Mouse (Mus musculus) hindbrain, embryonic 14.5 days (tissue): ENCODE measurements at regions not wholly inside any gene's neighbourhood (a gene's known extent, or its start where the extent isn't known, plus 50 kb on each side); places are given as distances from the start of the nearest gene placed in this dataset.
A peak's percentile ranks its signal among the peaks of the same experiment; 100 is the strongest.

Experiments
- ATAC-seq: fragments of 200-750 bp; cut with Nextera tagmentation; 2 replicates; pipeline ENCODE4 v1.8.0; 2017; ENCODE audit warnings: moderate number of reproducible peaks, mild to moderate bottlenecking, moderate TSS enrichment, moderate library complexity; ENCODE audit not compliant: low FRiP score
- DNase-seq: peaks from one replicate; pipeline ENCODE4 v3.0.0-alpha.2; 2015; ENCODE audit warnings: low spot score
- H3K27ac ChIP-seq: fragments of 300-500 bp; sonication (generic); 2 replicates; pipeline ENCODE4 v1.5.1; 2014; ENCODE audit warnings: mild to moderate bottlenecking, moderate library complexity
- H3K27me3 ChIP-seq: fragments of 300-500 bp; sonication (generic); 2 replicates; pipeline ENCODE4 v1.6.1; 2014; ENCODE audit warnings: mild to moderate bottlenecking, low read length, mixed read lengths; ENCODE audit not compliant: control insufficient read depth, insufficient read depth
- H3K36me3 ChIP-seq: fragments of 300-500 bp; sonication (generic); replicated peaks from 2 replicates; pipeline ENCODE4 v1.6.1; 2014; ENCODE audit not compliant: control insufficient read depth, insufficient read depth
- H3K4me1 ChIP-seq: fragments of 300-500 bp; sonication (generic); replicated peaks from 2 replicates; pipeline ENCODE4 v1.6.1; 2014; ENCODE audit warnings: antibody characterized with exemption, low read length, mixed read lengths; ENCODE audit not compliant: control insufficient read depth, insufficient read depth
- H3K4me2 ChIP-seq: fragments of 300-500 bp; sonication (generic); replicated peaks from 2 replicates; pipeline ENCODE4 v1.6.1; 2014; ENCODE audit warnings: mild to moderate bottlenecking, moderate library complexity
- H3K4me3 ChIP-seq: fragments of 300-500 bp; sonication (generic); replicated peaks from 2 replicates; pipeline ENCODE4 v1.5.1; 2014; ENCODE audit warnings: mild to moderate bottlenecking, low read length
- H3K9ac ChIP-seq: fragments of 300-500 bp; sonication (generic); 2 replicates; pipeline ENCODE4 v1.6.1; 2014
- H3K9me3 ChIP-seq: fragments of 300-500 bp; sonication (generic); 2 replicates; pipeline ENCODE4 v1.6.1; 2016; ENCODE audit warnings: low read length; ENCODE audit not compliant: control insufficient read depth
- WGBS: fragments of 180-500 bp; shearing (Covaris S2); extraction: QIAGEN DNeasy Blood & Tissue Kit; methylation state at CpG from one replicate; pipeline ENCODE4 v1.1.7; 2014; 5-methylcytosine and 5-hydroxymethylcytosine counted together

DNA sequence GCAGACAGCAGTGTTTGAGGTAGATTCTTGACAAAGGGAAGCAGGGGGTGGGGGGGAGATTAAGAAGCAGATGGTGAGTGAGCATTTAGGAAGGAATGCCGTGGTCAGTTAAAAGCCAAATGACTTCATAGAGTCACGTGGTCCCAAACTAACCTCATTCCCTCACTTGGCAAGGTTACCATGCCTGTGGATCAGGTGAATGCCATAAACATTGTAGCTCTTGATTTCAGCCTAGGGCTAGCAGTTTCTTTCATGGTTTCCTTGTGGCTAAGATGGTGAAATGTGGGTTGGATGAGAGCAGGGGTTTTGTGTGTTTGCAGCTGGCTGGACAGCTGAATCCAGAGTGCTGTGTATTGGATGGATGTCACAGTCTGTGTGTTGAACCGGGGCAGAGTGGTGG is 95.3 kb downstream of the Nog start:
- no peak overlapping the region for H3K4me3 ChIP-seq
- H3K4me2 ChIP-seq, result no peak overlapping the region
- 51% methylated on average over 3 of the region's 3 CpGs for WGBS
- H3K9me3 ChIP-seq, result no peaks in the 10 kb centered on the region
- DNase-seq (no peak), ATAC-seq (no peak)
- no peaks in the 10 kb centered on the region; the same call in 1 of the 2 replicates for H3K4me1 ChIP-seq
- H3K27ac ChIP-seq, result no peak overlapping the region
- H3K27me3 ChIP-seq, result no peaks in the 10 kb centered on the region
- H3K36me3 ChIP-seq, result no peaks in the 10 kb centered on the region
- H3K9ac ChIP-seq, result no peak overlapping the region

GRCm38 (mm10) chr11:89204948-89205545 is 97.1 kb downstream of the Nog start:
- ATAC-seq, result no peak
- WGBS, result 76% methylated on average over 7 of the region's 7 CpGs
- no peaks in the 10 kb centered on the region for H3K27me3 ChIP-seq

GRCm38 (mm10) chr11:89200458-89200857 is 101.7 kb downstream of the Nog start:
- H3K9ac ChIP-seq, result no peak overlapping the region
- no peak for ATAC-seq
- H3K27ac ChIP-seq, result no peak overlapping the region
- no peaks in the 10 kb centered on the region for H3K27me3 ChIP-seq
- WGBS, result 92% methylated on average over 3 of the region's 3 CpGs
- no peak for DNase-seq
- H3K4me3 ChIP-seq, result no peak overlapping the region
- no peak overlapping the region for H3K4me2 ChIP-seq
- no peaks in the 10 kb centered on the region for H3K9me3 ChIP-seq
- H3K36me3 ChIP-seq, result no peaks in the 10 kb centered on the region
- H3K4me1 ChIP-seq, result no peaks in the 10 kb centered on the region

More at GRCm38 (mm10) chr11:89204948-89205545, 97.1 kb downstream of the Nog start:
- Histone ChIP-seq H3K9ac (no peak overlapping the region), H3K27ac (no peak overlapping the region), H3K4me2 (no peak overlapping the region), H3K4me3 (no peak overlapping the region), H3K9me3 (no peaks in the 10 kb centered on the region), H3K36me3 (no peaks in the 10 kb centered on the region), H3K4me1 (no peaks in the 10 kb centered on the region; the same call in 1 of the 2 replicates)
- DNase-seq, result no peak

DNA sequence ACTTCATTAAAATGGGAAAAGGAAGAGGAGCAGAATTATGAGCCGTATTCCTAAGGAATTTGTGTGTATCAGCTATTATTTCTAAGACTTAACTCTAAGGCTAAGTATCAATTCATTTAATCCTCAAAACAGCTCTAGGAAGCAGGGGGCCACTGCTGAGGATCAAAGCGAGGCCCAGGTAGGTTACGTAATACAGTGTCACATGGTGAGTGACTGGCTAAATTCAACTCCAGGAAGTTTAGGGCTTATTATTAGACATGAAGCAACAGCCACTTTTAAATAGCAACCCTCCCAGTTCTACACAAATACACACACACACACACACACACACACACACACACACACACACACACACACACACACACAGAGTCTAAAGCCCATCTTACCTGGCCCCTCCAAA is 109.3 kb downstream of the Nog start:
- H3K27me3 ChIP-seq, result no peaks in the 10 kb centered on the region
- no peaks in the 10 kb centered on the region for H3K9me3 ChIP-seq
- DNase-seq, result no peak
- ATAC-seq, result no peak
- no peak overlapping the region for H3K9ac ChIP-seq
- H3K36me3 ChIP-seq, result no peaks in the 10 kb centered on the region
- no peak overlapping the region for H3K27ac ChIP-seq
- 86% methylated on average over 3 of the region's 3 CpGs for WGBS
- no peaks in the 10 kb centered on the region for H3K4me1 ChIP-seq
- no peak overlapping the region for H3K4me2 ChIP-seq
- H3K4me3 ChIP-seq, result no peak overlapping the region

DNA sequence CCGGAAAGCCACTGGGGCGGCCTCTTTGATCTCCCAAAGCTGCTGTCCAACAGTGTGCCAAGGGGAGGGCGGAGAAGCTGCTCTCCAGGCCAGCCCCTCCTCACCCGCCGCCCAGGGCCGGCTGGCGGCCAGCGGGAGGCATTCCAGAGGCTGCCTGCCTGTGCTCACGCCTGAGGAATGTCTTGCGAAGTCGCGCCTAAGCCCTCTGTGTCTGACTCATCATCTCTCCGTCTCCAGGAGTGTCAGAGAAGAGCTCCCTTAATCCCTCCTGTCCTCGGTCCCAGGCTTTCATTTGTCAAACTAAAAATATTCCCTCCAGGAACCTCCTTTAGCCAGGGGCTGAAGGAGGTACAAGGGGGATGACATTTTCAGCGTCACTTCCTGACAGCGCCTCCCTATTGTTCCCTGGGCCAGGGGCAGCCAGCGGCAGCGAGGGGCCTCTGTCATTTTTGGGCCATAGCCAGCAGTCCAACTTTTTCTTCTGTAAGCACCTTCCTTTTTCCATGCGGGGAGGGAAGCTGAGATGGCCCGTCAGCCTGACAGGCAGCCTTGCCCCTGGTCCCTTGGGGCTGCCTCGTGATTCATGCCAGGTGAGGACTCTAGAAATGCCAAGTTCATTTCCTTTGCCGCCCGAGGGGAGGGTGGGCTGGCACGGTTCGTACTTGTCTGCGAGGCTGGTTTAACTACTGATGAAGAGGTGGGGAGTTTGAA is 113.4 kb downstream of the Gm525 start:
- WGBS, result 8% methylated on average over 26 of the region's 26 CpGs
- DNase-seq, result peak; percentile 53
- no peaks in the 10 kb centered on the region for H3K36me3 ChIP-seq
- H3K9ac ChIP-seq, result peak overlapping the region; percentile 43; the same call in 1 of the 2 replicates
- H3K4me3 ChIP-seq, result no peak overlapping the region
- no peaks in the 10 kb centered on the region; the same call in 1 of the 2 replicates for H3K27me3 ChIP-seq
- H3K9me3 ChIP-seq, result no peaks in the 10 kb centered on the region
- H3K4me1 ChIP-seq, result peaks cover 20% of the 10 kb centered on the region; the same call in 1 of the 2 replicates
- peak overlapping the region; percentile 41 for H3K4me2 ChIP-seq
- ATAC-seq, result peak; percentile 71
- H3K27ac ChIP-seq, result peak overlapping the region; percentile 43; the same call in 1 of the 2 replicates

- no peak overlapping the region for H3K9ac ChIP-seq
- no peaks in the 10 kb centered on the region for H3K9me3 ChIP-seq
- ATAC-seq (no peak), DNase-seq (peak; percentile 57)
- H3K4me3 ChIP-seq, result no peak overlapping the region
- H3K27ac ChIP-seq, result no peak overlapping the region
- H3K4me1 ChIP-seq, result peaks cover 20% of the 10 kb centered on the region; the same call in 1 of the 2 replicates
- no peaks in the 10 kb centered on the region; the same call in 1 of the 2 replicates for H3K27me3 ChIP-seq
- H3K36me3 ChIP-seq, result no peaks in the 10 kb centered on the region
- no peak overlapping the region for H3K4me2 ChIP-seq
- 61% methylated on average over 6 of the region's 6 CpGs for WGBS
Observed at GRCm38 (mm10) chr11:89185862-89186261, 112.2 kb downstream of the Gm525 start.

DNA sequence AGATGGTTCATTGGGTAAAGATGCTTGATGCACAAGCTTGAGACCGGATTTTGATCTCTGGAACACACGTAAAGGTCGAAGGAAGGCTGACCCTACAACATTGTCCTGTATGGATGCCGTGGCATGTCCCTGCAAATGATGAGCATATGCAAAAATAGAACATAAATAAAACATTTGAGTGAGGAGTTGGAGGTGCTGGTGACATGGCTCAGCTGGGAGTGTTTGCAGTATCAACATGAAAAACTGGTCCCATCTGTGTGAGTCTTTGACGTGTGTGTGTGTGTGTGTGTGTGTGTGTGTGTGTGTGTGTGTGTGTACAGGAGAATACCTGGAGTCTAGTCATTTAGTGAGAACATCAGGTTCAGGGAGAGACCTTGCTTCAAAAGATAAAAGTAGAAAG is 107.8 kb downstream of the Gm525 start:
- ATAC-seq, result no peak
- Histone ChIP-seq H3K36me3 (no peaks in the 10 kb centered on the region), H3K9ac (no peak overlapping the region), H3K4me1 (peaks cover 11% of the 10 kb centered on the region; the same call in 1 of the 2 replicates), H3K4me2 (no peak overlapping the region), H3K9me3 (no peaks in the 10 kb centered on the region), H3K27ac (no peak overlapping the region), H3K4me3 (no peak overlapping the region), H3K27me3 (no peaks in the 10 kb centered on the region; the same call in 1 of the 2 replicates)
- 90% methylated on average over 5 of the region's 5 CpGs for whole genome bisulfite sequencing
- no peak for DNase-seq

- WGBS, result 94% methylated on average over 7 of the region's 7 CpGs
- H3K27me3 ChIP-seq, result no peaks in the 10 kb centered on the region; the same call in 1 of the 2 replicates
- no peak overlapping the region for H3K4me2 ChIP-seq
- no peaks in the 10 kb centered on the region for H3K36me3 ChIP-seq
- H3K4me1 ChIP-seq, result no peaks in the 10 kb centered on the region
- H3K9me3 ChIP-seq, result no peaks in the 10 kb centered on the region
- no peak overlapping the region for H3K4me3 ChIP-seq
- no peak overlapping the region for H3K27ac ChIP-seq
- no peak overlapping the region for H3K9ac ChIP-seq
- ATAC-seq, result no peak
- no peak for DNase-seq
Observed at GRCm38 (mm10) chr11:89178436-89178835, 104.8 kb downstream of the Gm525 start.

DNA sequence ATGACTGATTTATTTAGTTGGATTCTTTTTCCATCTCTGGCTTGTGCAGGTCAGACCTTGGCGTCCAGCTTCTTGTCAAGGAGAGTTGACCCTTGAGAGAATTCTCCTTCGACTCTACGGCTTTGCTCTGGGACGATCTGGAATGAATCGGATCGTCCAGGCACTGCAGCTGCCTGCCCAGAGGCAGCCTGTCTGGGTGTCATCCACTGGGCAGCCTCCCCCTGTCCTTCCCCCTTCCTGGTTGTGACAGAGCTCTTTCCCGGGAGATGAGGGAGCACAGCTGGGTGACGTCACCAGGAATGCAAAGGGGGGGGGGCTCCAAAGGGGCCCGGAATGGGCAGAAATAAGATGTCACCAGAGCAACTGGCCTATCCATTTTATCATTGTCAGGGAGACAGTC is 101.9 kb downstream of the Gm525 start:
- Histone ChIP-seq H3K4me2 (0 out of 2 replicates have a peak overlapping the region, but pooled peaks have one; percentile 2), H3K9ac (no peak overlapping the region), H3K27ac (no peak overlapping the region), H3K36me3 (no peaks in the 10 kb centered on the region), H3K27me3 (no peaks in the 10 kb centered on the region), H3K4me1 (no peaks in the 10 kb centered on the region), H3K4me3 (no peak overlapping the region), H3K9me3 (no peaks in the 10 kb centered on the region)
- ATAC-seq (no peak), DNase-seq (no peak)
- 13% methylated on average over 9 of the region's 9 CpGs for WGBS
